Mouse (Mus musculus): ENCODE data around the gene Fezf2.

GRCm38 (mm10) chr14:12388192-12388795 is 40.3 kb upstream of the Fezf2 start:
- TF ChIP-seq CTCF (IDR thresholded peaks at IDR 0.05; ENCODE audit: borderline replicate concordance, control insufficient read depth, extremely low read depth, insufficient read depth, low read length, poor library complexity) (no peak), POLR2A (IDR thresholded peaks at IDR 0.05; ENCODE audit: control insufficient read depth, extremely low read depth, insufficient read depth, low read length, poor library complexity) (no peak)

Data from thymus, adult 2 months (tissue).